Comparison of ENCODE assay signal across 9 mouse cellular contexts in the genomic region with DNA sequence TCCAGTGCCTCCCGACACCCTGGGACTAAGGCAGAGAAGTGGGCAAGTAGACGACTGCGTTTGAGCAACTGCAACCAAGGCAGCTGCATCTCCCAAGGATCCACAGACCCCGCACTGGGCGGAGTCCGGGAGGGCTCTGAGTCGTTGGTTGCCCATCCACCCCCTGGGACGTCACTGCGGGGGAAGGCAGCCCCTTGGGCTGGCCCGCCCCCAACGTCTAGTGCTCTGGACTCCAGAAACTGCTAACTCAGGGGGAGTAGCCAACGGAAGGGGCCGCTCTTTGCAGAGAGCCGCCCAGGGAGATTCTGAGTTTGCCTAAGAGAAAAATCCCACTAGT. TPM values are rescaled to one million over a fixed set of nuclear protein-coding genes. Genes with fewer than 3 reads are reported as not detected.
DNase-seq lines count a peak whose midpoint lies in the region; ATAC-seq and TF ChIP-seq lines count a peak whose summit lies in the region.
"Had no signal": no experiment of that assay in that cellular context is flagged by ENCODE, and none has a peak within 500 bp of the region (broad histone marks: within the 10 kb centered on the region; RNA-seq: fewer than 3 reads in every experiment).

Layn (minus strand) TSS at position 116 of the 337 bp plus-strand sequence.

- H3K4me1 ChIP-seq in embryonic facial prominence, embryonic 15.5 days, result peaks cover 15% of the 10 kb centered on the region
- H3K4me1 ChIP-seq in heart, embryonic 10.5 days, result peaks cover 24% of the 10 kb centered on the region
- peaks cover 0 to 5% of the 10 kb centered on the region in 2 experiments; a peak in 2 of 4 replicates for H3K4me1 ChIP-seq in liver, embryonic 14.5 days (replicated peaks; ENCODE audit: control insufficient read depth in 2 of 2, insufficient read depth in 2 of 2, low read length in 1 of 2)
- H3K4me1 ChIP-seq in stomach, embryonic 15.5 days, result peaks cover 14% of the 10 kb centered on the region; the same call in 1 of the 2 replicates

- DNase-seq in left cerebral cortex, adult 18-20 months (ENCODE audit: low spot score in 2 of 2), result peak; percentile 40 to 45
- no peak for DNase-seq in left cerebral cortex, adult 11 months (ENCODE audit: low spot score)
- peak; percentile 96 for DNase-seq in heart, embryonic 10.5 days (ENCODE audit: low spot score)
- peak; percentile 76 for DNase-seq in kidney, adult 9 months
- DNase-seq in liver, embryonic 14.5 days (ENCODE audit: low read depth in 3 of 3, low spot score in 3 of 3), result peak; percentile 23 to 49 (median 29)
- peak; percentile 5 for DNase-seq in naive thymus-derived CD4-positive, alpha-beta T cell, adult 2 months (ENCODE audit: low read depth)

- TF ChIP-seq EP300 in liver, embryonic 14.5 days (IDR thresholded peaks at IDR 0.05; ENCODE audit: low read depth), result no peak

- peak within 1 kb of the TSS; percentile 30 for H3K27ac ChIP-seq in embryonic facial prominence, embryonic 15.5 days (replicated peaks)
- H3K27ac ChIP-seq in heart, embryonic 10.5 days, result peak within 1 kb of the TSS; percentile 82
- no peak within 1 kb of the TSS for H3K27ac ChIP-seq in liver, embryonic 14.5 days
- 0 out of 2 replicates have a peak within 1 kb of the TSS, but pooled peaks have one; percentile 16 for H3K27ac ChIP-seq in stomach, embryonic 15.5 days

- peak within 1 kb of the TSS; percentile 50 for H3K4me3 ChIP-seq in embryonic facial prominence, embryonic 15.5 days (replicated peaks)
- peak within 1 kb of the TSS; percentile 71 for H3K4me3 ChIP-seq in heart, embryonic 10.5 days
- peak within 1 kb of the TSS; percentile 33 to 47 for H3K4me3 ChIP-seq in liver, embryonic 14.5 days (ENCODE audit: insufficient read depth in 1 of 2, low read depth in 2 of 2, low read length in 2 of 2)
- H3K4me3 ChIP-seq in stomach, embryonic 15.5 days (replicated peaks), result peak within 1 kb of the TSS; percentile 54

- peak within 1 kb of the TSS; percentile 93 for H3K4me2 ChIP-seq in embryonic facial prominence, embryonic 15.5 days (replicated peaks)
- peak within 1 kb of the TSS; percentile 66 for H3K4me2 ChIP-seq in liver, embryonic 14.5 days (ENCODE audit: low read depth)
- H3K4me2 ChIP-seq in stomach, embryonic 15.5 days, result peak within 1 kb of the TSS; percentile 88

- H3K27me3 ChIP-seq in embryonic facial prominence, embryonic 15.5 days, result no peaks in the 10 kb centered on the region
- H3K27me3 ChIP-seq in heart, embryonic 10.5 days (ENCODE audit: insufficient read depth, poor library complexity, severe bottlenecking), result no peaks in the 10 kb centered on the region
- no peaks in the 10 kb centered on the region; the same call in 1 of the 2 replicates for H3K27me3 ChIP-seq in liver, embryonic 14.5 days (ENCODE audit: control insufficient read depth, insufficient read depth, low read length)
- H3K27me3 ChIP-seq in stomach, embryonic 15.5 days (replicated peaks), result no peaks in the 10 kb centered on the region

- no peaks in the 10 kb centered on the region for H3K9me3 ChIP-seq in embryonic facial prominence, embryonic 15.5 days (replicated peaks)
- H3K9me3 ChIP-seq in heart, embryonic 10.5 days, result no peaks in the 10 kb centered on the region
- no peaks in the 10 kb centered on the region for H3K9me3 ChIP-seq in liver, embryonic 14.5 days (ENCODE audit: control insufficient read depth, low read length)
- H3K9me3 ChIP-seq in stomach, embryonic 15.5 days, result no peaks in the 10 kb centered on the region

- H3K9ac ChIP-seq in embryonic facial prominence, embryonic 15.5 days, result peak within 1 kb of the TSS; percentile 39; the same call in 1 of the 2 replicates
- H3K9ac ChIP-seq in liver, embryonic 14.5 days (replicated peaks), result no peak within 1 kb of the TSS
- peak within 1 kb of the TSS; percentile 42; the same call in 1 of the 2 replicates for H3K9ac ChIP-seq in stomach, embryonic 15.5 days

- under 1% methylated on average over 14 of the region's 14 CpGs for WGBS in embryonic facial prominence, embryonic 15.5 days
- WGBS in heart, embryonic 10.5 days, result under 1% methylated on average over 14 of the region's 14 CpGs
- under 1% methylated on average over 14 of the region's 14 CpGs for WGBS in liver, embryonic 14.5 days (ENCODE audit: insufficient replicate concordance)
- WGBS in stomach, embryonic 15.5 days, result under 1% methylated on average over 14 of the region's 14 CpGs

- H3K36me3 ChIP-seq in embryonic facial prominence, embryonic 15.5 days, result no peaks in the 10 kb centered on the region
- 0 out of 2 replicates have a peak, but pooled peaks cover 2% of the 10 kb centered on the region for H3K36me3 ChIP-seq in heart, embryonic 10.5 days
- no peaks in the 10 kb centered on the region for H3K36me3 ChIP-seq in liver, embryonic 14.5 days (replicated peaks; ENCODE audit: control insufficient read depth, insufficient read depth, low read depth)
- H3K36me3 ChIP-seq in stomach, embryonic 15.5 days, result no peaks in the 10 kb centered on the region

- ATAC-seq in embryonic facial prominence, embryonic 15.5 days (ENCODE audit: insufficient number of reproducible peaks, low FRiP score, low TSS enrichment, low read depth), result peak; percentile 94
- ATAC-seq in liver, embryonic 14.5 days (ENCODE audit: insufficient read depth), result peak; percentile 88
- peak; percentile 95 for ATAC-seq in stomach, embryonic 15.5 days (ENCODE audit: insufficient read depth, low FRiP score, low read depth)

- TF ChIP-seq CTCF in liver, embryonic 14.5 days (IDR thresholded peaks at IDR 0.05; ENCODE audit: low read depth), result no peak

RNA-seq across cellular contexts. Expression of gene Layn, which starts in this region (rescaled TPM):
- total RNA-seq in left cerebral cortex, adult 18-20 months (2021), result 1 to 10 TPM; 5.4 to 6.3 TPM
- 6.2 and 6.7 TPM in 2 replicates for polyA plus RNA-seq in embryonic facial prominence, embryonic 15.5 days (2015; fragmentation: Nextera tagmentation; extraction: Ambion mirVana)
- polyA plus RNA-seq in heart, embryonic 10.5 days (2016; fragmentation: Nextera tagmentation; extraction: Ambion mirVana), result 4.6 and 5.2 TPM in 2 replicates
- polyA plus RNA-seq in liver, embryonic 14.5 days (2012; rRNA removed), result 0.38 and 0.45 TPM in 2 replicates
- 1.1 and 1.6 TPM in 2 replicates for polyA plus RNA-seq in liver, embryonic 14.5 days (2014; fragmentation: Nextera tagmentation; extraction: Ambion mirVana)
- 4.7 TPM in 2 replicates for polyA plus RNA-seq in stomach, embryonic 15.5 days (2015; fragmentation: Nextera tagmentation; extraction: Ambion mirVana)
- total RNA-seq: MEL had no signal
